Mouse (Mus musculus): ENCODE measurements around the gene Trf. TPM values are rescaled to one million over a fixed set of nuclear protein-coding genes. Genes with fewer than 3 reads are reported as not detected.

The Trf gene
- polyA plus RNA-seq, 1 experiment, result 149 TPM

DNA sequence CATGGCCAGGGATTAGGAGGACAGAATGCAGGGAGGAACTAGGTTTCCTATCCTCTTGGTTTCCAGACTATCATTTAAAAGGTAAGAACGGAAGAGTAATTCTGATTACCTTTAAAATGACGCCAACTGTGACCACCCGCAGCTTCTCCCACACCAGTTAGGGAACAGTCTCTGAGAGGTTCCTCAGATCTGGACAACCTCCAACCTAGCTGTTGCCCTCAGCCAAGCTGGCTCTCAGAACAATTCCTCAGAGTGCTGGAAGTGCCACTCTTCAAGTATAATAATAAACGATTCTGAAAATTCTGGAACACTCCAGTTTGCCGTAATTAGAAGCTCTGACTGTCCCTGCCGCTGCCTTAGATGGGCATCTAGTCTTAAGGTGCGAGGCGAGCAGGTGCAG lies 44.3 kb downstream of the Trf start:
- Histone ChIP-seq H3K4me3 (ENCODE audit: control insufficient read depth, insufficient read depth, low read length) (no peak overlapping the region), H3K27me3 (ENCODE audit: control insufficient read depth, insufficient read depth, low read length) (no peaks in the 10 kb centered on the region), H3K36me3 (ENCODE audit: control insufficient read depth, insufficient read depth, low read length) (peaks cover 8% of the 10 kb centered on the region; the same call in 1 of the 2 replicates), H3K4me1 (replicated peaks; ENCODE audit: control insufficient read depth, insufficient read depth, low read length) (0 out of 2 replicates have a peak, but pooled peaks cover under 1% of the 10 kb centered on the region), H3K27ac (ENCODE audit: control insufficient read depth, insufficient read depth, low read length) (no peak overlapping the region)
- no peak for DNase-seq
- WGBS, result 96% methylated on average over 8 of the region's 8 CpGs
- TF ChIP-seq CTCF (IDR thresholded peaks at IDR 0.05; ENCODE audit: borderline replicate concordance, control insufficient read depth, extremely low read depth, insufficient read depth, low read length, poor library complexity) (no peak), POLR2A (IDR thresholded peaks at IDR 0.05; ENCODE audit: control insufficient read depth, extremely low read depth, insufficient read depth, low read length, poor library complexity) (no peak)

DNA sequence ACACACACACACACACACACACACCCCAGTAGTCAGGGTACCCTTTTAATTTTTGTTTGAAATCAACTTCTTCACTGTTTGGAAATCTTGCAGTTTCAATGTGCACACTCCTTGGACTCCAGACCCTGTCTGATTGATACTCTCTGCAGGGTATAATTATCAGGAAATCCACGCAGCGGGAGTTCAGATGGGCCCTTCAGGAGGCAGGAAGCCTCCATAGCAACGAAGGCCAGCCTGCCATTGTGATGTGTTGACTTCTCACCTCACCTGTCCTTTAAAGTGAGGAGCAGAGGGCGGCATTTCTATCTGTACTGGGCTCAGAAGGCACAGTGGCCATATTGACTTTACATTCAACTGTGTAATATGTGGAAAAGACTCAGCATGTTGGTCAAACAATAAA lies 45.4 kb downstream of the Trf start:
- Histone ChIP-seq H3K36me3 (ENCODE audit: control insufficient read depth, insufficient read depth, low read length) (peaks cover 5% of the 10 kb centered on the region; the same call in 1 of the 2 replicates), H3K4me1 (replicated peaks; ENCODE audit: control insufficient read depth, insufficient read depth, low read length) (peaks cover 6% of the 10 kb centered on the region), H3K27me3 (ENCODE audit: control insufficient read depth, insufficient read depth, low read length) (no peaks in the 10 kb centered on the region), H3K4me3 (ENCODE audit: control insufficient read depth, insufficient read depth, low read length) (no peak overlapping the region), H3K27ac (ENCODE audit: control insufficient read depth, insufficient read depth, low read length) (no peak overlapping the region)
- no peak for TF ChIP-seq POLR2A (IDR thresholded peaks at IDR 0.05; ENCODE audit: control insufficient read depth, extremely low read depth, insufficient read depth, low read length, poor library complexity)
- TF ChIP-seq CTCF (IDR thresholded peaks at IDR 0.05; ENCODE audit: borderline replicate concordance, control insufficient read depth, extremely low read depth, insufficient read depth, low read length, poor library complexity), result no peak
- DNase-seq, result no peak
- 90% methylated on average over 4 of the region's 4 CpGs for WGBS

DNA sequence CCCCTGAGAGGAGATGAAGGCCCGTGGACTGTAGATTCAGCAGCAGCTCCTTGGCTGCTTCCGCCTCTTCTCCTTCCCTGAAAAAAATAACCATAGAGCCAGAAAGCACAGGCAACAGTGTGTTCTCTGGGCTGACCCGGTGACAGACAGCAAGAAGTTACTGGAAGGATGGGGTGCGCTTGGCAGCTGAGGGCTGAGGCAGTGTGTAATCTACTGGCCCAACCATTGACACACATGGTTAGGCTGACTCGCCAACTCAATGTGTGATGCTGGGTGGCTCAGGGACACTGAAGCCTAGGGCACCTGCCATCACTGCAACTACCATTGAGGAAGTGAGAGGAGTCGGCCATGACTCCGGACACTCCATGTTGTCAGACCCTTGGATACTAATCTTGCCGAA lies 48.4 kb downstream of the Trf start:
- no peak overlapping the region for H3K4me3 ChIP-seq (ENCODE audit: control insufficient read depth, insufficient read depth, low read length)
- no peaks in the 10 kb centered on the region for H3K27me3 ChIP-seq (ENCODE audit: control insufficient read depth, insufficient read depth, low read length)
- no peak for DNase-seq
- no peak for TF ChIP-seq CTCF (IDR thresholded peaks at IDR 0.05; ENCODE audit: borderline replicate concordance, control insufficient read depth, extremely low read depth, insufficient read depth, low read length, poor library complexity)
- no peak for TF ChIP-seq POLR2A (IDR thresholded peaks at IDR 0.05; ENCODE audit: control insufficient read depth, extremely low read depth, insufficient read depth, low read length, poor library complexity)
- 93% methylated on average over 8 of the region's 8 CpGs for WGBS
- no peak overlapping the region for H3K27ac ChIP-seq (ENCODE audit: control insufficient read depth, insufficient read depth, low read length)
- H3K4me1 ChIP-seq (replicated peaks; ENCODE audit: control insufficient read depth, insufficient read depth, low read length), result peaks cover 6% of the 10 kb centered on the region
- H3K36me3 ChIP-seq (ENCODE audit: control insufficient read depth, insufficient read depth, low read length), result no peaks in the 10 kb centered on the region

DNA sequence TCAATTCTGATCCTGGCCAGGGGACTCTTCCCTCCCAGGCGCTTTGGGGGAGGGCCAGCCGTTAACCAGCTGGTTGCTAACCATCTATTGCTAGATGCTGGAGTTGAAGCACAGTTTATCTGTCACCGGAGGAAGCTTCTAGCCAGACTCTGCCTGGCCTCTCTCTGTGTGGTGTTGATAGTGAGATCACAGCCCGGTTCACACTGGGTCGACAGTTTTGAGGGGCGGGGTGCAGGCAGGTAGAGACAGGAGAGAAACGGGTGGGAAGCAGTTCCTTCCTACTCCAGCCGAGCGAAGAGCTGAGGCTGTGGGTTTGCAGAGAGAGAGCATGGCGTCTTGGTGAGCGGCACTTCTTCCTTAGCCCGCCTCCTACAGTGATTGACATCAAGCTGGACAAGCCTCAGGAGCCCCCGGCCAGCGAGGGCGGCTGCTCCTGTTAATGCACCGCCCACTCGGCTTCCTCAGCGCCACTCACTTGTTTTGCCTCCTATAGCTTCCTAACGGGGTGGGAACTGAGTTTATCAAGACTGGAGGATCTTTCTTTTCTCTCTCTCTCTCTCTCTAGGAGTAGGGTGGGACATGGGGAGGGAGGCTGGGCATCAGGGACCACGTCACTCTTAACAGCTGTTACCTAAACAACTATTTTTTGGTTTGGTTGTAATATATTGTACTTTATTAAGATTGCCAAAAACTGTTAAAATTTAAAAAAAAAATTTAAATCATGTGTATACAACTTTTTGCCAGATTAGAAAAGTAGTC lies 49.3 kb downstream of the Trf start:
- 6% methylated on average over 20 of the region's 20 CpGs for whole genome bisulfite sequencing
- Histone ChIP-seq H3K27me3 (ENCODE audit: control insufficient read depth, insufficient read depth, low read length) (no peaks in the 10 kb centered on the region), H3K27ac (ENCODE audit: control insufficient read depth, insufficient read depth, low read length) (no peak overlapping the region), H3K36me3 (ENCODE audit: control insufficient read depth, insufficient read depth, low read length) (no peaks in the 10 kb centered on the region), H3K4me3 (ENCODE audit: control insufficient read depth, insufficient read depth, low read length) (peak overlapping the region; percentile 25), H3K4me1 (replicated peaks; ENCODE audit: control insufficient read depth, insufficient read depth, low read length) (peaks cover 6% of the 10 kb centered on the region)
- TF ChIP-seq CTCF (IDR thresholded peaks at IDR 0.05; ENCODE audit: borderline replicate concordance, control insufficient read depth, extremely low read depth, insufficient read depth, low read length, poor library complexity) (no peak), POLR2A (IDR thresholded peaks at IDR 0.05; ENCODE audit: control insufficient read depth, extremely low read depth, insufficient read depth, low read length, poor library complexity) (no peak)
- peak; percentile 57 for DNase-seq

DNA sequence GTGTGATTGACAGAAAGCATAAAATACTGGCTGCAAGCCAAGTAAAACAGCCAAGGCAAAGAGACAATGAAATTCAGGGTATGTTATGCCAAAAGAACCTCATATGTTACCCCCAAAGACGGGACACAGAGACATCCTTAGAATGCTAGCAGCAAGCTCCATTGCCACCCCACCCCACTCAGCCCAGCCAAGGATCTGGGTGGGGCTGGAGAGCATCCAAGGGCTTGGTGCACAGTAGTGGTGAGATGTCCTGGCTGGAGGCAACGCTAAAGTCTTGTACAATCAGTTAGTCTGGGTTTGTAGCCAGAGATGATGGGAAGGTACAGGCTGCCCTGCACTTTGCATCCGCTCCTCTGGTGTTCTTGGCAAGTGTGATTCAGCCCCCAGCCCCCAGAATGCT lies 49.9 kb downstream of the Trf start:
- WGBS, result 82% methylated on average over 3 of the region's 3 CpGs
- no peak overlapping the region for H3K27ac ChIP-seq (ENCODE audit: control insufficient read depth, insufficient read depth, low read length)
- no peak for DNase-seq
- TF ChIP-seq CTCF (IDR thresholded peaks at IDR 0.05; ENCODE audit: borderline replicate concordance, control insufficient read depth, extremely low read depth, insufficient read depth, low read length, poor library complexity), result no peak
- no peak for TF ChIP-seq POLR2A (IDR thresholded peaks at IDR 0.05; ENCODE audit: control insufficient read depth, extremely low read depth, insufficient read depth, low read length, poor library complexity)
- no peaks in the 10 kb centered on the region for H3K27me3 ChIP-seq (ENCODE audit: control insufficient read depth, insufficient read depth, low read length)
- H3K4me3 ChIP-seq (ENCODE audit: control insufficient read depth, insufficient read depth, low read length), result no peak overlapping the region
- peaks cover 6% of the 10 kb centered on the region for H3K4me1 ChIP-seq (replicated peaks; ENCODE audit: control insufficient read depth, insufficient read depth, low read length)
- H3K36me3 ChIP-seq (ENCODE audit: control insufficient read depth, insufficient read depth, low read length), result no peaks in the 10 kb centered on the region

DNA sequence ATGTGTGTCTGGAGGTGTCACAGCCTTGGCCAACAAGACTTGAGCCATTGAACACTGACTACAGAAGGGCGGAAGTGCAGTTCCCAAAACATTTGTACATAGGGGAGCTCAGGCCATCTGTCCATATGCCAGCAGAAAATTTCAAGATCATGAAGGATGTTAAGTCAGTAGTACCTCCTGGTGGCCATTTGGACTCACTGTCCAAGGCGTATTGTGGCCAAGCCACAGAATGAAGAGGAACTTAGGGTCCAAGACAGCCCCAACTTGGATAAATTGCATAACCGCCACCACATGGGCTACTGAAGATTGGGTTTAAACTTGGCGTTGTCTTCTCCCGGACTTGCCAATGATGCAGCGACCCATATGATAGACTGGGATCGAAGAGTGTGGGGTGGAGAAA lies 54.6 kb downstream of the Trf start:
- H3K36me3 ChIP-seq (ENCODE audit: control insufficient read depth, insufficient read depth, low read length), result no peaks in the 10 kb centered on the region
- no peak for DNase-seq
- no peaks in the 10 kb centered on the region for H3K27me3 ChIP-seq (ENCODE audit: control insufficient read depth, insufficient read depth, low read length)
- no peak for TF ChIP-seq CTCF (IDR thresholded peaks at IDR 0.05; ENCODE audit: borderline replicate concordance, control insufficient read depth, extremely low read depth, insufficient read depth, low read length, poor library complexity)
- TF ChIP-seq POLR2A (IDR thresholded peaks at IDR 0.05; ENCODE audit: control insufficient read depth, extremely low read depth, insufficient read depth, low read length, poor library complexity), result no peak
- peaks cover 4% of the 10 kb centered on the region for H3K4me1 ChIP-seq (replicated peaks; ENCODE audit: control insufficient read depth, insufficient read depth, low read length)
- WGBS, result 97% methylated on average over 7 of the region's 7 CpGs
- H3K27ac ChIP-seq (ENCODE audit: control insufficient read depth, insufficient read depth, low read length), result no peak overlapping the region
- no peak overlapping the region for H3K4me3 ChIP-seq (ENCODE audit: control insufficient read depth, insufficient read depth, low read length)
